ENCODE assay signal across 9 mouse cellular contexts in genomic region chr6:135150311-135150710, GRCm38 (mm10). TPM values are rescaled to one million over a fixed set of nuclear protein-coding genes. Genes with fewer than 3 reads are reported as not detected.
A peak's percentile ranks its signal among the peaks of the same experiment; 100 is the strongest.
DNase-seq lines count a peak whose midpoint lies in the region; ATAC-seq and TF ChIP-seq lines count a peak whose summit lies in the region.
"Had no signal": no experiment of that assay in that cellular context is flagged by ENCODE, and none has a peak within 500 bp of the region (broad histone marks: within the 10 kb centered on the region; RNA-seq: fewer than 3 reads in every experiment).

No protein-coding gene starts in this region.

- DNase-seq in heart, adult 2 months, result no peak
- peak; percentile 30 for DNase-seq in right cerebral cortex, postnatal 4 days
- no peak for DNase-seq in right cerebral cortex, postnatal 25 days
- DNase-seq in T-cell, adult 2 months (ENCODE audit: low spot score), result no peak

- no peaks in the 10 kb centered on the region for H3K36me3 ChIP-seq in heart, adult 2 months (ENCODE audit: control insufficient read depth, insufficient read depth, low read length)
- H3K36me3 ChIP-seq in heart, embryonic 12.5 days, result peaks cover 14% of the 10 kb centered on the region

- WGBS in heart, adult 2 months, result 29% methylated on average over 5 of the region's 5 CpGs
- WGBS in heart, embryonic 12.5 days, result 31% methylated on average over 5 of the region's 5 CpGs

- no peak overlapping the region for H3K4me3 ChIP-seq in heart, adult 2 months
- no peak overlapping the region for H3K4me3 ChIP-seq in heart, embryonic 12.5 days

- no peak for TF ChIP-seq POLR2A in heart, adult 2 months (IDR thresholded peaks at IDR 0.05; ENCODE audit: insufficient read depth, low read depth, low read length)

- H3K4me1 ChIP-seq in heart, adult 2 months (ENCODE audit: control insufficient read depth, insufficient read depth, low read length), result no peaks in the 10 kb centered on the region
- no peaks in the 10 kb centered on the region for H3K4me1 ChIP-seq in heart, embryonic 12.5 days (replicated peaks)

- H3K4me2 ChIP-seq in heart, embryonic 12.5 days, result no peak overlapping the region

- no peaks in the 10 kb centered on the region for H3K9me3 ChIP-seq in heart, embryonic 12.5 days (replicated peaks)

- ATAC-seq in heart, embryonic 12.5 days (ENCODE audit: insufficient number of reproducible peaks, low FRiP score), result no peak
- peak; percentile 82 for ATAC-seq in granulocyte monocyte progenitor cell, adult 5-6 weeks (replicated peaks; ENCODE audit: poor library complexity, severe bottlenecking)
- peak; percentile 95 for ATAC-seq in megakaryocyte-erythroid progenitor cell, adult 5-6 weeks (replicated peaks; ENCODE audit: low FRiP score, low TSS enrichment, poor library complexity, severe bottlenecking)
- ATAC-seq in cerebellum, adult (ENCODE audit: insufficient number of reproducible peaks, low FRiP score, low TSS enrichment), result no peak

- H3K9ac ChIP-seq in heart, adult 2 months (ENCODE audit: low read depth, low read length), result no peak overlapping the region
- H3K9ac ChIP-seq in heart, embryonic 12.5 days, result no peak overlapping the region

- H3K79me2 ChIP-seq in heart, adult 2 months (replicated peaks; ENCODE audit: control insufficient read depth, insufficient read depth, low read length), result no peaks in the 10 kb centered on the region

- 0 out of 2 replicates have a peak, but pooled peaks have one; percentile 33 for TF ChIP-seq EP300 in heart, adult 2 months (IDR thresholded peaks at IDR 0.05; ENCODE audit: insufficient read depth, low read depth, low read length)

- H3K27me3 ChIP-seq in heart, adult 2 months (ENCODE audit: control insufficient read depth, insufficient read depth, low read length), result no peaks in the 10 kb centered on the region
- H3K27me3 ChIP-seq in heart, embryonic 12.5 days (replicated peaks), result 0 out of 2 replicates have a peak, but pooled peaks cover 6% of the 10 kb centered on the region

- peak; percentile 58 for TF ChIP-seq CTCF in heart, adult 2 months (IDR thresholded peaks at IDR 0.05)

- H3K27ac ChIP-seq in heart, adult 2 months, result no peak overlapping the region
- H3K27ac ChIP-seq in heart, embryonic 12.5 days (ENCODE audit: poor library complexity, severe bottlenecking), result no peak overlapping the region

- intact Hi-C loops in heart, adult 2 months (cut with DNase I), result no loop called here

RNA-seq across cellular contexts. Expression of gene Gprc5d, which starts 32.2 kb away (rescaled TPM):
- not detected for total RNA-seq in heart, adult 2 months (2021)
- not detected in 2 replicates for polyA plus RNA-seq in heart, adult 2 months (2012; rRNA removed)
- polyA plus RNA-seq in heart, embryonic 12.5 days (2016; fragmentation: Nextera tagmentation; extraction: Ambion mirVana), result not detected in 2 replicates
- not detected in 2 replicates for total RNA-seq in granulocyte monocyte progenitor cell, adult 5-6 weeks (2014; fragmentation: Nextera tagmentation)
- total RNA-seq in granulocyte monocyte progenitor cell, adult 5-6 weeks (2017), result not detected in 2 replicates
- total RNA-seq in megakaryocyte-erythroid progenitor cell, adult 5-6 weeks (2014; fragmentation: Nextera tagmentation), result not detected in 2 replicates
- not detected in 2 replicates for total RNA-seq in megakaryocyte-erythroid progenitor cell, adult 5-6 weeks (2017)
- total RNA-seq: adrenal gland, postnatal 36 days had no signal

RNA-seq across cellular contexts. Expression of gene Fam234b, which starts 47.5 kb away (rescaled TPM):
- 1 to 10 TPM; 6.4 to 9.5 TPM for total RNA-seq in heart, adult 2 months (2021)
- 5.8 TPM in 2 replicates for polyA plus RNA-seq in heart, adult 2 months (2012; rRNA removed)
- 9.0 and 10.7 TPM in 2 replicates for polyA plus RNA-seq in heart, embryonic 12.5 days (2016; fragmentation: Nextera tagmentation; extraction: Ambion mirVana)
- 1.7 and 4.4 TPM in 2 replicates for total RNA-seq in granulocyte monocyte progenitor cell, adult 5-6 weeks (2014; fragmentation: Nextera tagmentation)
- 2.3 and 2.5 TPM in 2 replicates for total RNA-seq in granulocyte monocyte progenitor cell, adult 5-6 weeks (2017)
- 57.4 and 66.3 TPM in 2 replicates for total RNA-seq in megakaryocyte-erythroid progenitor cell, adult 5-6 weeks (2014; fragmentation: Nextera tagmentation)
- 32.6 and 51.1 TPM in 2 replicates for total RNA-seq in megakaryocyte-erythroid progenitor cell, adult 5-6 weeks (2017)

RNA-seq across cellular contexts. Expression of gene Hebp1, which starts 47.5 kb away (rescaled TPM):
- total RNA-seq in heart, adult 2 months (2021), result 10 to 100 TPM; 46.6 to 57.8 TPM
- polyA plus RNA-seq in heart, adult 2 months (2012; rRNA removed), result 11.3 and 14.1 TPM in 2 replicates
- 14.8 and 16.0 TPM in 2 replicates for polyA plus RNA-seq in heart, embryonic 12.5 days (2016; fragmentation: Nextera tagmentation; extraction: Ambion mirVana)
- 3.1 and 10.8 TPM in 2 replicates for total RNA-seq in granulocyte monocyte progenitor cell, adult 5-6 weeks (2014; fragmentation: Nextera tagmentation)
- total RNA-seq in granulocyte monocyte progenitor cell, adult 5-6 weeks (2017), result 6.7 and 29.6 TPM in 2 replicates
- total RNA-seq in megakaryocyte-erythroid progenitor cell, adult 5-6 weeks (2014; fragmentation: Nextera tagmentation), result 109 and 112 TPM in 2 replicates
- 109 and 149 TPM in 2 replicates for total RNA-seq in megakaryocyte-erythroid progenitor cell, adult 5-6 weeks (2017)

Comparison
In these comparisons a context has a peak if more than half of its experiments do, and no peak if none do; other contexts are left out.
1. ATAC-seq: peak in granulocyte monocyte progenitor cell, adult 5-6 weeks (single experiment) and megakaryocyte-erythroid progenitor cell, adult 5-6 weeks (single experiment); none in heart, embryonic 12.5 days (single experiment) and cerebellum, adult (single experiment).